Mouse (Mus musculus): ENCODE results near the gene Tcf20. TPM values are rescaled to one million over a fixed set of nuclear protein-coding genes. Genes with fewer than 3 reads are reported as not detected.

Gene Tcf20
- polyA plus RNA-seq, 1 experiment from 2014 or later = 4.0 TPM

DNA sequence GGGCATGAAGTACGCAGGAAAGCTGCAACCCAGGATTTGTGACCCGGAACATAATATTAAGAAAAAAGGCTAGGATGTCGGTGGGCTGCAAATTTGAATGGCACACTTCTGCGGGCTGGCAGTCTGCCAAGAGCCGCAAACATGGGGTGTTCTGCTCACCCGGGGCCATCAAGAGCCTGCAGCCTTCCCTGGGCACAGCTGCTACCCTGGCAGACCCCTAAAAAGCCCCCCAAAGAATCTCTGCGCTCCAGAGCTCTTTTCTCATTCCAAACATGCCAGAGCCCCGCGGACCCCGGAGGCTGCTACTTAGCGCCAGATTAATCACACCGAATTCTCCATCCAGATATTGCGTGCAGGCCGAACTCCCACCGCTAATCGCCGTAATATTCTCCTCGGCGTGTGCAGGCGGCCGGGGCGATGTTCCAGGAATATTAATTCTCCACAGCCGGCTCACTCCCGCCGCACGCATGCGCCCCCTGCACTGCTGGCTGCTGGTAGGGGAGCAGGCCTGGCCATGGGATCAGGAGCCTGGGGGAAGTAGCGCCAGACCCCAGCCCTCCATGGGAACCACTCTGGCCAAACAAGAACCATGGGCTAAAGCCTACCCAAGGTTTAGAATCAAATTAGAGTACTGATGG lies 70.3 kb downstream of the Tcf20 start:
- H3K4me1 ChIP-seq = peaks cover 24% of the 10 kb centered on the region
- ATAC-seq = no peak
- no peaks in the 10 kb centered on the region for H3K9me3 ChIP-seq (replicated peaks)
- H3K27ac ChIP-seq = no peak overlapping the region
- H3K4me2 ChIP-seq = no peak overlapping the region
- no peak overlapping the region for H3K9ac ChIP-seq
- no peak overlapping the region for H3K4me3 ChIP-seq
- WGBS (ENCODE audit: insufficient replicate concordance) = 43% methylated on average over 28 of the region's 28 CpGs
- H3K27me3 ChIP-seq (replicated peaks) = peaks cover 87% of the 10 kb centered on the region
- no peaks in the 10 kb centered on the region for H3K36me3 ChIP-seq

DNA sequence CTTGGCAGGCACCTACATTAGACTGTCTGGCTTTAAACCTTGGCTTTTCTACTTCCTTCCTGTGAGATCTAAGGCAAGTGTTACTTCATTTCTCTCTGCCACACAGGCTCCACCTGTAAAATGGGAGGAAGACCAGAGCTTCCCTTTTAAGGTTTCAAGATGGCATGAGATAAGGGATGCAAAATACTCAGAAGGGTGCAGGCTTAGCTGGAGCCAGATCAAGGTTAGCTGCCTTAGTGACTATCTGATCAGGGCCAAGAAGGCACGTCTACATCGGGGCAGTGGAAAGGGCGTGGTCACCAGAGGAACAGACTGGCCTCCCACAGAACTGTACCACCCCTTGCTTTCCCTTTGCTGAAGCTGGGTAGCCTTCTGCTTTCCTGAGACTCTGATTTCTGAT lies 73.2 kb downstream of the Tcf20 start:
- H3K27me3 ChIP-seq (replicated peaks) = peaks cover 95% of the 10 kb centered on the region
- no peak for ATAC-seq
- no peak overlapping the region for H3K4me3 ChIP-seq
- WGBS (ENCODE audit: insufficient replicate concordance) = 12% methylated on average over 3 of the region's 3 CpGs
- peaks cover 18% of the 10 kb centered on the region for H3K4me1 ChIP-seq
- H3K36me3 ChIP-seq = no peaks in the 10 kb centered on the region
- H3K4me2 ChIP-seq = no peak overlapping the region
- H3K9me3 ChIP-seq (replicated peaks) = no peaks in the 10 kb centered on the region
- no peak overlapping the region for H3K9ac ChIP-seq
- no peak overlapping the region for H3K27ac ChIP-seq

DNA sequence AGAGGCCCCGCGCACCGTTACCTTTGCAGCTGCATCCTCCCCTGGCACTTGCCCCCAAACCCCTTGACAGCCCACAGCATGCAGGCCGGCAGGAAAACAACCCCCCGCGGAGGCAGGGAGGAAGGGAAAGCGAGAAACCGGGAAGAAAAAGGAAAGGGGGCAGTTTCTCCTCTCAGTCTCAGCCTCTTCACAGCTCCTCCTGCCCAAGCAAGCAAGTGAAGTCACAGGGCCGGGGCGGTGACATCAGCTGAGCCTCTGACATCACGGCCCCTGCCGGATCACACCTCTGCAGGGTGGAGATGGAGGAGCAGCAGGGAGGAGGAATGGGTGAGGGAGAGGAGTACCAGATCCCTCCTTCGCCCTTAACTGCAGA lies 75.7 kb downstream of the Tcf20 start:
- H3K4me3 ChIP-seq = peak overlapping the region; percentile 15
- H3K36me3 ChIP-seq = no peaks in the 10 kb centered on the region
- no peak overlapping the region for H3K9ac ChIP-seq
- peaks cover 94% of the 10 kb centered on the region for H3K27me3 ChIP-seq (replicated peaks)
- H3K9me3 ChIP-seq (replicated peaks) = no peaks in the 10 kb centered on the region
- WGBS (ENCODE audit: insufficient replicate concordance) = 6% methylated on average over 13 of the region's 13 CpGs
- no peak overlapping the region for H3K27ac ChIP-seq
- H3K4me1 ChIP-seq = peaks cover 18% of the 10 kb centered on the region
- no peak for ATAC-seq
- H3K4me2 ChIP-seq = peak overlapping the region; percentile 53

DNA sequence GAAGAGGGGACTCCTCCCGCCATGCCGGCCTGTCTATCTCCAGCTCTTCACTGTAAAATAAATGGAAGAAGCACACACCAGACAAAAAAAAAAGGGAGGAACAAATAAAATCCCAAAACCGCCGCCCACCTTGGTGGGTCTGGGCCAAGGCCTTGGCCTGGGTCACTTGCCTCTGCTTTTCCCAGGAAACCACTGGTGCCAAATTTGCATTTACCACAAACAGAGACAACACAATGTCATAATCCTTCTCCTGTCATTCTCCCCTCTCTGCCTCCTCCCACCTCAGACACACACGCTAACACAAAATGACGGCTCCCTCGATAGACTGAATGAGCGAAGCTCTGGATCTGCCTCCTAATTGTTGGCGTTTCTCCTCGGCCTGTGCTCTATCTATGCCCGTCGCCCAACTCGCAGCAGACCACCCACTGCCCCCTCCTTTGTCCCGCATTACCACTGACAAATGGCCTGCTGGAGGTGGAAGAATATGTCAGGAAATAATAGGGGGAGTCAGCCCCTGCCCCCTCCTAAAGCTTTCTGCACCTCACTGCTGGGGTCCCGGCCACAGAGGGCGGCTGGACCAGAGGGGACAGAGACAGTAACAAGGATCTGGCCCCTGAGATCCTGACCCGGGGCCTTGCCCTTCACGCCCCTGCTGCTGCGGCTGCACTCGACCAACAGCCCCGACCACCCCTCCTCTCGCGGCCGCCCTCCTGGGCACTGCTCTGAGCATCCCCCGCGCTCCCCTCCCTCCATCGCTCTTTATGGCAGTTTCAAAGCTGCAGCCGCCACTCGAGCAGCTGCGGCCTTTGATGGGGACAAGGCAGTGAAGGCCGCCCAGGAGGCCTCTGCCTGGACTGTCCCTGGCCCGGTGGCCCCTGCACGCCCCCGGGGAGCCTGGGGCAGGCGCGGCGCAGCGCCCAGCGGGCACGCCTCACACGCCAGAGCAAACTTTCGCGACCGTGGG lies 76.4 kb downstream of the Tcf20 start:
- 18% methylated on average over 44 of the region's 44 CpGs for WGBS (ENCODE audit: insufficient replicate concordance)
- no peaks in the 10 kb centered on the region for H3K9me3 ChIP-seq (replicated peaks)
- H3K4me3 ChIP-seq = peak overlapping the region; percentile 15
- H3K4me2 ChIP-seq = peak overlapping the region; percentile 53
- H3K9ac ChIP-seq = no peak overlapping the region
- H3K4me1 ChIP-seq = peaks cover 18% of the 10 kb centered on the region
- peaks cover 89% of the 10 kb centered on the region for H3K27me3 ChIP-seq (replicated peaks)
- no peak for ATAC-seq
- no peaks in the 10 kb centered on the region for H3K36me3 ChIP-seq
- no peak overlapping the region for H3K27ac ChIP-seq

DNA sequence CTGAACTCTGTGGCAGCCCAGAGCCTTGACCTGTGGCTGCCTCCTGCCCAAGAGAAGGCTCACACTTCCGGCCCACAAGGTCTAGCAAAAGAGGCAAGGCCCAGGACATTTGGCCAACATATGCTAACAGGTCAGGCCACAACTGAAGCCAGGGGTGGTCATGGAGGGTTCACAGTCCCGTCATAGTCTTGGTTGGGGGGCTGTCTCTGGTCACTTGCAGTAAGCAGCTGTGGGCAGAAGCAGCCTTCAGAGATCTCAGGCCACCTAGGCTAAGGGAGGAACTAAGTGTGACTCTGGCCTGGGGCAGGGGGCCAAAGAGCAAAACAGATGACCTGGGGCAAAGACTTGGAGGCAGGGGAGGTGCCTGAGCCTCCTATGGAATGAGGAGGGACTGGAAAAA lies 77.1 kb downstream of the Tcf20 start:
- H3K36me3 ChIP-seq = no peaks in the 10 kb centered on the region
- no peak for ATAC-seq
- no peaks in the 10 kb centered on the region for H3K9me3 ChIP-seq (replicated peaks)
- no peak overlapping the region for H3K4me3 ChIP-seq
- peaks cover 82% of the 10 kb centered on the region for H3K27me3 ChIP-seq (replicated peaks)
- WGBS (ENCODE audit: insufficient replicate concordance) = 53% methylated on average over 2 of the region's 2 CpGs
- no peak overlapping the region for H3K9ac ChIP-seq
- H3K27ac ChIP-seq = no peak overlapping the region
- peaks cover 18% of the 10 kb centered on the region for H3K4me1 ChIP-seq
- no peak overlapping the region for H3K4me2 ChIP-seq

DNA sequence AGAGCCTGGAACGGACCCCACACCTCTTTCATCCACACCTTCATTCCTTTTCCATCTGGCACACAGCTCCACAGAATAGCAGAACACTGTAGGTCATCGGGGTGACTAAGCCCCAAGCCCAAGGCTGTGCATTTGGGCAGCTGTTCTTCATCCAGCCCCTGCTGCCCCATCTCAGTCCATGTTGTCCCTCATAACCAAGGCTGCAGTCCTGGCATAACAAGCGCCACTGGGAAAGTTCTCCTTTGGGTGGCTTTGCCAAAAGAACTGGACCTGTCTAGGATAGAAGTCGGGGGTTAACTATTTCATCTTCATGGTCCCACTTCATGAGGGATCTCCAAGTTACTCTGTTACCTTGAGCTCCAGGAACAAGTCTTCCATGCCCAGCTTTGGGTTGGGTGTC lies 77.9 kb downstream of the Tcf20 start:
- no peak for ATAC-seq
- Histone ChIP-seq H3K27me3 (replicated peaks) (peaks cover 76% of the 10 kb centered on the region), H3K36me3 (no peaks in the 10 kb centered on the region), H3K4me1 (peaks cover 18% of the 10 kb centered on the region), H3K9me3 (replicated peaks) (no peaks in the 10 kb centered on the region), H3K4me2 (no peak overlapping the region), H3K4me3 (no peak overlapping the region), H3K9ac (no peak overlapping the region), H3K27ac (no peak overlapping the region)
- 55% methylated on average over 4 of the region's 4 CpGs for WGBS (ENCODE audit: insufficient replicate concordance)

DNA sequence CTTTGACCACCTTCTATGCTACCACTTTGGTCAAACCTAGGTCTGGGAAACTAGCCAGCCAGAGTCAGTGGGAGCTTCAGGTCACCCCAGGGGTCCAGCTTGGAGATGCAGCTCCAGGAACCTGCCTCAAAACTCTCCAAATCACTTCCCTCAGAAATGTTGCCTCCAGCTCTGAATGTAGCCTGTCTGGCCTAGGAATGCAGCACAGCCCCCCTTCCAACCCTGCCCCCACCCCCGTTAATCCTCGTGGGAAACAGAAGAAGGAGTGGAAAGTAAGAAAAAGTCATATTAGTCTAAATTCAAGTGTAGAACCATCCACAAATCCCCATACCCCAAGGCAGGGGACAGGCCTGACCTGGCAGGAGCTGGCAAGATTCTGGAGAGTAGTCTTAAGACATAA lies 79.2 kb downstream of the Tcf20 start:
- Histone ChIP-seq H3K27ac (no peak overlapping the region), H3K36me3 (no peaks in the 10 kb centered on the region), H3K4me1 (peaks cover 12% of the 10 kb centered on the region), H3K9me3 (replicated peaks) (no peaks in the 10 kb centered on the region), H3K4me3 (no peak overlapping the region), H3K27me3 (replicated peaks) (peaks cover 70% of the 10 kb centered on the region), H3K9ac (no peak overlapping the region), H3K4me2 (no peak overlapping the region)
- no peak for ATAC-seq
- 28% methylated on average over 2 of the region's 2 CpGs for WGBS (ENCODE audit: insufficient replicate concordance)

DNA sequence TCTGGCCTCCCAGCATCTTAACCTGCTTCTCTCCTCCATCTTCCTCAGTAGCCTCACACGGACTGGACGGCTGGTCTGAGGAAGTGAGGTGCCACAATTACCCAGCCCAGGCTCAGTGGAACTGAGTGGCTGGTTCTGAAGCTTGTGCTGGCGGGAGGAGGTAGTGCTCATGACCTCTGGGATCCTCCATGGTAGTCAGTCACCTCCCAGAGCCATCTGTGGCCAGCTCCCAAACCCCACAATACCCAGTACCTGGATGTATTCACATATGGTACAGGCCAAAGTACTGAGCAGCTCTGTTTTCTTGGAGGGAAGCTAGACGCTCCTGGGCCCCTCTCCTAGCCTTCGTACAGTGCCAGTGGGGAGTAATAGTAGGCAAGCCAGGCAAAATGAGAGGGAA lies 80.4 kb downstream of the Tcf20 start:
- WGBS (ENCODE audit: insufficient replicate concordance) = 69% methylated on average over 5 of the region's 5 CpGs
- no peak overlapping the region for H3K4me3 ChIP-seq
- peaks cover 59% of the 10 kb centered on the region for H3K27me3 ChIP-seq (replicated peaks)
- H3K4me1 ChIP-seq = peaks cover 12% of the 10 kb centered on the region
- no peak overlapping the region for H3K27ac ChIP-seq
- no peaks in the 10 kb centered on the region for H3K36me3 ChIP-seq
- H3K4me2 ChIP-seq = no peak overlapping the region
- no peak overlapping the region for H3K9ac ChIP-seq
- H3K9me3 ChIP-seq (replicated peaks) = no peaks in the 10 kb centered on the region
- no peak for ATAC-seq

DNA sequence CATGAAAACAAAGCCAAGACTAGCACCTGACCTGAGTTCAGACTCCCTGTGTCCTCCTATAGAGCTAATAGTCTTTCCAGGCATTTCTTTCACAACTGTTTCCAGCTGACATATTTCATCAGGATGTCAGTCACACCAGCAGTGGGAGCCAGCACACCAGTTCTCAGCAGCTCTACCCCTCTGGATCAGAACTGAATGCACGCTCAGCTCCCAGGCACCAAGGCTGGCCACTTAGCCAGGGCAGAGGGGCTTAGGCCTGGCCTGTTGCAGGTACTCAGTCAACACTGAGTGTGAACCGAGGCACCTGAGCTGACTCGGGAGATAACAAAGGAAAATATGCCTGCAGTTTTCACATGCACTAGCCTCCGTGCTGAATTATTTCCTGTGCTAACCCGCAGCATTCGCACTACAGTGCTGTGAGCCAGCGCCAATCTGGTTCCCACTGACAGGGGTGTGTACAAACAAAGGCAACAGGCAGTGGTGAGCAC lies 81.1 kb downstream of the Tcf20 start:
- Histone ChIP-seq H3K27me3 (replicated peaks) (peaks cover 52% of the 10 kb centered on the region), H3K9ac (no peak overlapping the region), H3K27ac (no peak overlapping the region), H3K9me3 (replicated peaks) (no peaks in the 10 kb centered on the region), H3K36me3 (no peaks in the 10 kb centered on the region), H3K4me1 (peaks cover 7% of the 10 kb centered on the region), H3K4me2 (no peak overlapping the region), H3K4me3 (no peak overlapping the region)
- ATAC-seq = no peak
- WGBS (ENCODE audit: insufficient replicate concordance) = 62% methylated on average over 7 of the region's 7 CpGs

DNA sequence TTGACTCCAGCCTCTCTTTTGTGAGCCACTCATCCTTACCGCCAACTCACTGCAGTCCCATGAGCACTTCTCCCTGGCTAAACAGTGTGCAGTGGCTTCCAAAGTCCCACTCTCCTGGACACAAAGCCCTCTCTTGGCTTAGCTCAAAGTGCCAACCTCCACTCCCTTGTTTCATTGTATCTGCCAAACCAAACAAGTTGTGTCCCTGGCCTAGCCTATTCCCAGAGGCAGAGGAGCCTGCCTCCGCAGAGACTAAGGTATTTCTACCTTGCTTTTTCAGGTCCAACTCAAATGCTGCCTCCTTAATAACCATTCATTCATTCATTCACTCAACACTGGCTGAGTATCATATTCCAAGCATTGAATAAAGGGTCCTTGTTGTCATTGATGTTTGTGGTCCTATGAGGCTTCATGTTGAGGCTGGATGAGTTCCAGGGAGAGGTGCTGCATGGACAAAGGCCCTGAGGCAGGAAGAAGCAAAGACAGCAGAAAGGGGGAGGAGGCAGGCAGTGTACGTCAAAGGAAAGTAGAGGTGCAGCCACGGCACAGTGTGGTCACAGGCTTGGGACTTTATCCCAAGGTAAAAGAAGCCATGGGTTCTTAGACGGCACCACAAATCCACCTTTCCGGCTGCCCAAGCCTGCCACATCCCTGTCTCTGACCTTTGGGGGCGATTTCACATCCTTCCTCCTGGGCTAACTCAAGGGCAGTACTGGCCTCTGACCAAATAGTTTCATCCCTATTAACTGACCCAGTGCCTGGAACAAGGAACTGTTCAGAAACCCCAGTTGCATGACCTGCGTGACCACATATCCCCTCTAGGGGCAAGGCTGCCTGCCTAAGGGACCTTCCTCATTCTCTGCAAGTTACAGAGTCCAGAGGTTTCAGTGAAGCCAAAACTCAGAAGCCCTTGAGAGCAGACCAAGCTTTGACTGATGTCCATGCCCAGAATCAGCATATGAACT lies 82.0 kb downstream of the Tcf20 start:
- no peak for ATAC-seq
- Histone ChIP-seq H3K4me3 (no peak overlapping the region), H3K9me3 (replicated peaks) (no peaks in the 10 kb centered on the region), H3K4me2 (no peak overlapping the region), H3K36me3 (no peaks in the 10 kb centered on the region), H3K27ac (no peak overlapping the region), H3K4me1 (no peaks in the 10 kb centered on the region), H3K27me3 (replicated peaks) (peaks cover 43% of the 10 kb centered on the region), H3K9ac (no peak overlapping the region)
- 63% methylated on average over 8 of the region's 8 CpGs for WGBS (ENCODE audit: insufficient replicate concordance)

DNA sequence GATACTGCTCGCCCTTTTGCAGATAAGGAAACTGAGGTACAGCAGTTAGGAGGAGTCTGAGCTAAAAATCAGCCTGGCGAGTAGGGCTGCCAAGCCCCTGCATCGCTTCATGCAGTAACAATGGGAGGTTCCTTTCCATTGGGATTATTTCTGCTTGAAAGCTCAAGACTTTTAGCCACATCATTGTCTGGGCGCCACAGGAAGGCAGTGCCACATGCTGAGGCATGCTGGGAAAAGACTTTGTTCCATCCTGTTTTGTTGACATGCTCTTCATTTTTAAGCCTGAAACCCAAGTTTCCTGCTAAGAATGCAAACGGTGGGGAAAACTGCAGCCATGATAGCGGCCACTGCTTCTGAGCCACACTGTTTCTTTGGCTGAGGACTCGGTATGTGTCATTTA lies 83.1 kb downstream of the Tcf20 start:
- Histone ChIP-seq H3K27ac (no peak overlapping the region), H3K9ac (no peak overlapping the region), H3K36me3 (no peaks in the 10 kb centered on the region), H3K4me2 (no peak overlapping the region), H3K9me3 (replicated peaks) (no peaks in the 10 kb centered on the region), H3K4me1 (peaks cover 8% of the 10 kb centered on the region), H3K27me3 (replicated peaks) (peaks cover 31% of the 10 kb centered on the region), H3K4me3 (no peak overlapping the region)
- no peak for ATAC-seq
- WGBS (ENCODE audit: insufficient replicate concordance) = 41% methylated on average over 7 of the region's 7 CpGs
